Mouse (Mus musculus): ENCODE results near the gene Snrpb.

GRCm38 (mm10) chr2:130129687-130130086 is 49.5 kb downstream of the Snrpb start:
- TF ChIP-seq CTCF (conservative IDR thresholded peaks at IDR 0.05; ENCODE audit: low read length) (no peak), NANOG (IDR thresholded peaks at IDR 0.05; ENCODE audit: borderline replicate concordance, low read length) (no peak), POU5F1 (IDR thresholded peaks at IDR 0.05; ENCODE audit: borderline replicate concordance, low read length) (no peak)
